Mouse (Mus musculus): ENCODE results near the gene Ubr3. TPM values are rescaled to one million over a fixed set of nuclear protein-coding genes. Genes with fewer than 3 reads are reported as not detected.

The Ubr3 gene
- total and polyA plus RNA-seq, 3 experiments, result 16.0 to 35.8 (median 17.9) TPM

GRCm38 (mm10) chr2:69999097-69999770, 102.2 kb downstream of the Ubr3 start:
- H3K4me3 ChIP-seq (replicated peaks in 1 of 3; ENCODE audit: low read depth in 2 of 3, low read length in 2 of 3, poor library complexity in 1 of 3), result no peak overlapping the region
- dilution Hi-C loops (cut with MboI; ENCODE audit: extremely low pct_ligation_motif_present, extremely low pct_unique_long_range_greater_than_20kb, low sequenced_read_pairs), result no loop called here
- in situ Hi-C loops (cut with MboI; ENCODE audit: low pct_ligation_motif_present, low pct_unique_long_range_greater_than_20kb, low sequenced_read_pairs), result no loop called here
- no peaks in the 10 kb centered on the region for H3K27me3 ChIP-seq (replicated peaks)
- H3K36me3 ChIP-seq (replicated peaks in 1 of 2; ENCODE audit: control insufficient read depth in 1 of 2, insufficient read depth in 1 of 2, low read length in 1 of 2), result peaks cover 9 to 44% of the 10 kb centered on the region in 2 experiments
- no peaks in the 10 kb centered on the region for H3K9me3 ChIP-seq (replicated peaks; ENCODE audit: low read length)
- no peak overlapping the region for H3K4me2 ChIP-seq (ENCODE audit: insufficient read depth, low read depth, poor library complexity, severe bottlenecking)
- no peaks in the 10 kb centered on the region for H3K79me2 ChIP-seq (replicated peaks; ENCODE audit: control insufficient read depth, extremely low read depth, insufficient read depth, poor library complexity, severe bottlenecking)
- no peak for TF ChIP-seq CTCF (conservative IDR thresholded peaks at IDR 0.05 in 1 of 2, IDR thresholded peaks at IDR 0.05 in 1 of 2; ENCODE audit: low read depth in 2 of 2, low read length in 2 of 2)
- no peak for TF ChIP-seq BHLHE40 (IDR thresholded peaks at IDR 0.05; ENCODE audit: low read depth, low read length)
- TF ChIP-seq HCFC1 (IDR thresholded peaks at IDR 0.05; ENCODE audit: low read depth, low read length), result no peak
- TF ChIP-seq POLR2AphosphoS2 (IDR thresholded peaks at IDR 0.05; ENCODE audit: low read depth, low read length), result no peak
- TF ChIP-seq ETS1 (conservative IDR thresholded peaks at IDR 0.05; ENCODE audit: low read depth, low read length), result no peak
- no peak for TF ChIP-seq MAFK (IDR thresholded peaks at IDR 0.05; ENCODE audit: insufficient replicate concordance, low read length)
- no peak for TF ChIP-seq E2F4 (IDR thresholded peaks at IDR 0.05; ENCODE audit: insufficient replicate concordance, low read depth, low read length)
- no peak for TF ChIP-seq USF1 (IDR thresholded peaks at IDR 0.05; ENCODE audit: low read depth, low read length)
- no peak for TF ChIP-seq TCF12 (IDR thresholded peaks at IDR 0.05; ENCODE audit: low read depth, low read length)
- TF ChIP-seq KAT2A (IDR thresholded peaks at IDR 0.05; ENCODE audit: insufficient replicate concordance, low read length), result no peak
- no peak for TF ChIP-seq JUN (IDR thresholded peaks at IDR 0.05; ENCODE audit: insufficient read depth, low read depth, low read length)
- TF ChIP-seq POLR2A (IDR thresholded peaks at IDR 0.05; ENCODE audit: low read depth, low read length), result no peak
- TF ChIP-seq CHD1 (IDR thresholded peaks at IDR 0.05; ENCODE audit: low read depth, low read length), result no peak
- TF ChIP-seq UBTF (IDR thresholded peaks at IDR 0.05; ENCODE audit: low read depth, low read length), result no peak
- no peak for TF ChIP-seq RCOR1 (conservative IDR thresholded peaks at IDR 0.05; ENCODE audit: low read depth, low read length)
- TF ChIP-seq GABPA (IDR thresholded peaks at IDR 0.05; ENCODE audit: insufficient replicate concordance, low read depth, low read length), result no peak
- no peak for TF ChIP-seq ZC3H11A (IDR thresholded peaks at IDR 0.05; ENCODE audit: low read depth, low read length)
- no peak for TF ChIP-seq RAD21 (IDR thresholded peaks at IDR 0.05; ENCODE audit: low read depth, low read length)
- TF ChIP-seq IRF4 (IDR thresholded peaks at IDR 0.05; ENCODE audit: low read depth, low read length), result no peak
- no peak overlapping the region for H3K9ac ChIP-seq (ENCODE audit: insufficient read depth, low read depth)
- DNase-seq (ENCODE audit: extremely low read depth), result no peak
- no peak overlapping the region for H3K27ac ChIP-seq (ENCODE audit: insufficient read depth, low read depth)
- peaks cover 0 to 19% of the 10 kb centered on the region in 2 experiments; a peak in 2 of 4 replicates for H3K4me1 ChIP-seq (ENCODE audit: control insufficient read depth in 1 of 2, insufficient read depth in 2 of 2)

GRCm38 (mm10) chr2:70000316-70000715, 103.3 kb downstream of the Ubr3 start:
- H3K79me2 ChIP-seq (replicated peaks; ENCODE audit: control insufficient read depth, extremely low read depth, insufficient read depth, poor library complexity, severe bottlenecking), result no peaks in the 10 kb centered on the region
- no peaks in the 10 kb centered on the region for H3K27me3 ChIP-seq (replicated peaks)
- no peak overlapping the region for H3K4me3 ChIP-seq (replicated peaks in 1 of 3; ENCODE audit: low read depth in 2 of 3, low read length in 2 of 3, poor library complexity in 1 of 3)
- H3K4me2 ChIP-seq (ENCODE audit: insufficient read depth, low read depth, poor library complexity, severe bottlenecking), result no peak overlapping the region
- peaks cover 0 to 15% of the 10 kb centered on the region in 2 experiments; a peak in 2 of 4 replicates for H3K4me1 ChIP-seq (ENCODE audit: control insufficient read depth in 1 of 2, insufficient read depth in 2 of 2)
- H3K9me3 ChIP-seq (replicated peaks; ENCODE audit: low read length), result no peaks in the 10 kb centered on the region
- DNase-seq (ENCODE audit: extremely low read depth), result no peak
- in situ Hi-C loops (cut with MboI; ENCODE audit: low pct_ligation_motif_present, low pct_unique_long_range_greater_than_20kb, low sequenced_read_pairs) (no loop called here), dilution Hi-C loops (cut with MboI; ENCODE audit: extremely low pct_ligation_motif_present, extremely low pct_unique_long_range_greater_than_20kb, low sequenced_read_pairs) (no loop called here)
- no peak overlapping the region for H3K9ac ChIP-seq (ENCODE audit: insufficient read depth, low read depth)
- H3K27ac ChIP-seq (ENCODE audit: insufficient read depth, low read depth), result no peak overlapping the region
- H3K36me3 ChIP-seq (replicated peaks in 1 of 2; ENCODE audit: control insufficient read depth in 1 of 2, insufficient read depth in 1 of 2, low read length in 1 of 2), result peaks cover 10 to 46% of the 10 kb centered on the region in 2 experiments
- no peak for TF ChIP-seq MXI1 (IDR thresholded peaks at IDR 0.05; ENCODE audit: low read depth, low read length)
- no peak for TF ChIP-seq ETS1 (conservative IDR thresholded peaks at IDR 0.05; ENCODE audit: low read depth, low read length)
